Mouse (Mus musculus) forebrain, embryonic 11.5 days (tissue): ENCODE data around the gene Zfp346. TPM values are rescaled to one million over a fixed set of nuclear protein-coding genes. Genes with fewer than 3 reads are reported as not detected.
A peak's percentile ranks its signal among the peaks of the same experiment; 100 is the strongest.

Source experiments
- ATAC-seq: fragments of 200-750 bp; cut with Nextera tagmentation; replicated peaks from 2 replicates; pipeline ENCODE4 v1.8.0; 2017; ENCODE audit warnings: moderate TSS enrichment; ENCODE audit not compliant: low FRiP score
- DNase-seq: peaks from one replicate; pipeline ENCODE4 v3.0.0-alpha.2; 2017; ENCODE audit warnings: low spot score
- H3K27ac ChIP-seq: fragments of 300-500 bp; sonication (generic); 2 replicates; pipeline ENCODE4 v1.5.1; 2014; ENCODE audit warnings: low read depth, low read length
- H3K27me3 ChIP-seq: fragments of 300-500 bp; sonication (generic); 2 replicates; pipeline ENCODE4 v1.6.1; 2014; ENCODE audit warnings: mild to moderate bottlenecking, low read length, mixed read lengths; ENCODE audit not compliant: control insufficient read depth, insufficient read depth
- H3K36me3 ChIP-seq: fragments of 300-500 bp; sonication (generic); 2 replicates; pipeline ENCODE4 v1.6.1; 2014; ENCODE audit warnings: mild to moderate bottlenecking, low read length, moderate library complexity, mixed read lengths; ENCODE audit not compliant: control insufficient read depth, insufficient read depth
- H3K4me1 ChIP-seq: fragments of 300-500 bp; sonication (generic); replicated peaks from 2 replicates; pipeline ENCODE4 v1.6.1; 2014; ENCODE audit warnings: low read length, mixed read lengths; ENCODE audit not compliant: control insufficient read depth, insufficient read depth
- H3K4me2 ChIP-seq: fragments of 300-500 bp; sonication (generic); 2 replicates; pipeline ENCODE4 v1.6.1; 2014; ENCODE audit warnings: low read depth, mild to moderate bottlenecking, low read length, moderate library complexity, mixed read lengths; ENCODE audit not compliant: severe bottlenecking
- H3K4me3 ChIP-seq: fragments of 300-500 bp; sonication (generic); 2 replicates; pipeline ENCODE4 v1.5.1; 2014; ENCODE audit warnings: low read depth, low read length
- H3K9ac ChIP-seq: fragments of 300-500 bp; sonication (generic); 2 replicates; pipeline ENCODE4 v1.6.1; 2014; ENCODE audit warnings: low read length
- H3K9me3 ChIP-seq: fragments of 300-500 bp; sonication (generic); 2 replicates; pipeline ENCODE4 v1.6.1; 2016; ENCODE audit warnings: low read length, mixed read lengths; ENCODE audit not compliant: control insufficient read depth
- WGBS: fragments of 180-500 bp; shearing (Covaris S2); extraction: QIAGEN DNeasy Blood & Tissue Kit; methylation state at CpG from one replicate; pipeline ENCODE4 v1.1.7; 2014; 5-methylcytosine and 5-hydroxymethylcytosine counted together
- polyA plus RNA-seq: library from polyadenylated mRNA; unstranded; fragments of >200 nt; fragmentation: Nextera tagmentation; extraction: Ambion mirVana; gene quantifications from 2 replicates; pipeline ENCODE4 v1.2.1, GENCODE M21; 2014

Gene Zfp346
- polyA plus RNA-seq, 1 experiment from 2014 or later, result 28.0 TPM

DNA sequence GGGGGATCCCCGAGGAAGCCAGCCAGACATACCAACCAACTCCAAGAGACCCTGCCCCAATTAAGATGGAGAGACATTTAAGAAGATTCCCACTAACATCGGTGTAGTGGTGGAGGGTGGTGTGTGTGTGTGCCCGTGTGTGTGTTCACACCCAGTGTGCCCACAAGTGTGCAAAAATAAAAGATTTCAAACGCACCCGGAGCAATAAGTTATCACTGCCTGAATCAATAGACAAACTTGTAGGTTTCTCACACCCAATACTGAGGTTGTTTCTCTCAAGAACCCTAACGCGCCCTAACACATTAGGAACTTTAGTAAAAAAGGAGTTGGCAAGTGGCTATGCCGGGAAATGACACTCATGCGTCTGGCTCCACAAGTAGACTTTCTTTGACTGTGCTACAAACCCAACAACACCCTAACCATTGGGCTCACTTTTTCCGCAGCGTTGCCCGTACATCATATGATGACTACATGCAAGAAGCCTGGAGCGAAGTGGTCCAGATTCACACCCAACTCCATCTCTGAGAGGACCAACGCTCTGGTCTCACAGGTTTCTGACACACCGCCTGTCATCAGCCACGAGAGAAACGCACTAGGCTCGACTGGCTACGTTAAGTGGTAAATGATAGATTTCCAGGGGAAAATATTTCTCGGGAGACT is 5.9 kb upstream of the Zfp346 start:
- Histone ChIP-seq H3K4me2 (peak overlapping the region; percentile 70), H3K9me3 (no peaks in the 10 kb centered on the region), H3K9ac (peak overlapping the region; percentile 91), H3K27me3 (no peaks in the 10 kb centered on the region), H3K27ac (peak overlapping the region; percentile 82; the same call in 1 of the 2 replicates), H3K4me1 (peaks cover 5% of the 10 kb centered on the region; the same call in 1 of the 2 replicates), H3K4me3 (peak overlapping the region; percentile 79), H3K36me3 (no peaks in the 10 kb centered on the region)
- WGBS, result 40% methylated on average over 20 of the region's 20 CpGs
- DNase-seq (peak; percentile 54), ATAC-seq (no peak)

DNA sequence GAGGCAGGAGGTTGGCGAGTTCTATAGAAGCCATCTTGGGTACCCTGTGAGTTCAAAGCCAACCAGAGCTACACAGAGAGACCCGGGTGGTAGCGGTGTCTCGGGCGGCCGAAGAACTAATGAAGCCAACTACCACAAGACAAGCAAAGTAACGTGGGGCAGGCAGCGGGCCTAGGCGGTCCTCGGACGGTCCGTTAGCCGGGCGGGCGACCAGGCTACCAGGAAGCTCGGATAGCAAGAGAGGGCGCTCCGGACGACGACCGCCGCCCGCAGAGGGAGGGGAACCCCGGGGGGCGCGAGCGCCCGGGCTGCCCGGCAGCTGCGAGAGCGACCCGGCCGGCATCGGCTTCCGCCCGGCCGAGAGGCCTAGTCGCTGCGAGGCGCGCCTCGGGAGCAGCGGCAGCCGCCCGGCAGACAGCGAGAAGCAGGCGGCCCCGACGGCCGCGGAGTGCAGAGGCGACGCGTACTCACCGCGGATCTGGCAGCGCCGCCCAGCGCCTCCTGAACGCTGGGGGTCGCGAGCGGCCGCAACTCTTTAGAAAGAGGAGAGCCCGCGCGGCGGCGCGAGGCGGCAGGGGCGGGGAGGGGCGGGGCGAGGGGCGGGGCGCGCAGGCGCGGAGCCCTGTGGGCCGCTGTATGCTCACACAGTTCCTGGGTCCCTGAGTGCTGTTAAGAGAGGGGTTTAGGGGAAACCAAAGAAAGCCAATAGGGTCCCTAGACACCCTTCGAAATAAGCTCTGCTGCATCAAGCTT is 5.2 kb upstream of the Zfp346 start, which contains the start of gene Uimc1:
Gene Uimc1, minus strand, starts transcription at position 575 of the 753 bp plus-strand sequence.
- peak within 1 kb of the TSS; percentile 79 for H3K4me3 ChIP-seq
- H3K9ac ChIP-seq, result peak within 1 kb of the TSS; percentile 91
- H3K27ac ChIP-seq, result peak within 1 kb of the TSS; percentile 82
- H3K27me3 ChIP-seq, result no peaks in the 10 kb centered on the region
- H3K9me3 ChIP-seq, result no peaks in the 10 kb centered on the region
- H3K36me3 ChIP-seq, result no peaks in the 10 kb centered on the region
- peak within 1 kb of the TSS; percentile 70 for H3K4me2 ChIP-seq
- DNase-seq (peak; percentile 95), ATAC-seq (peak; percentile 91)
- H3K4me1 ChIP-seq, result peaks cover 5% of the 10 kb centered on the region; the same call in 1 of the 2 replicates
- under 1% methylated on average over 65 of the region's 81 CpGs for WGBS

GRCm38 (mm10) chr13:55101627-55102026 is 3.5 kb upstream of the Zfp346 start:
- ATAC-seq (no peak), DNase-seq (no peak)
- H3K9ac ChIP-seq, result no peak overlapping the region
- H3K36me3 ChIP-seq, result no peaks in the 10 kb centered on the region
- H3K4me2 ChIP-seq, result no peak overlapping the region
- no peak overlapping the region for H3K4me3 ChIP-seq
- H3K9me3 ChIP-seq, result no peaks in the 10 kb centered on the region
- no peaks in the 10 kb centered on the region for H3K27me3 ChIP-seq
- no peak overlapping the region for H3K27ac ChIP-seq
- 94% methylated on average over 11 of the region's 11 CpGs for WGBS
- peaks cover 8% of the 10 kb centered on the region; the same call in 1 of the 2 replicates for H3K4me1 ChIP-seq

- DNase-seq (no peak), ATAC-seq (no peak)
- Histone ChIP-seq H3K9ac (no peak overlapping the region), H3K27ac (no peak overlapping the region), H3K4me1 (peaks cover 8% of the 10 kb centered on the region; the same call in 1 of the 2 replicates), H3K36me3 (no peaks in the 10 kb centered on the region), H3K4me2 (no peak overlapping the region), H3K4me3 (no peak overlapping the region), H3K27me3 (no peaks in the 10 kb centered on the region), H3K9me3 (no peaks in the 10 kb centered on the region)
- WGBS, result 93% methylated on average over 3 of the region's 3 CpGs
These were observed 2.7 kb upstream of the Zfp346 start for GRCm38 (mm10) chr13:55102366-55102765.

DNA sequence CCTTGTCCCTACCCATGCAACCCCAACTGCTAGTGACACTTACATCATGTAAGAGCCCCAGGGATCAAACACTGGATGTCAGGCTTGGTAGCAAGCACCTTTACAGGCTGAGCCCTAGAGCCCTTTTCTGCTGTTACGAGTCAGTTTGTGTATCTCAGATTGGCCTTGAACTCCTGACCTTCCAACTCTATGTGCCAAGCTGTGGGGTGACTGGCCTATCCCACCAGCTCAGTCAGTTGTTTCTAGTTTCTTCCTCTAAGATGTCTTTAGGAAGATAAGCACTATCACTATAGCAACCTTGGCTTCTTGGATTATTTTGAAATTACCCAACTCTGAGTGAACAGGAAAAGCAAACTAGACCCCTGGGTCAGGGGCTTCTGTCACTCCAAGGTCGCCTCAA is 1.8 kb upstream of the Zfp346 start:
- Histone ChIP-seq H3K4me1 (peaks cover 8% of the 10 kb centered on the region; the same call in 1 of the 2 replicates), H3K9me3 (no peaks in the 10 kb centered on the region), H3K27me3 (no peaks in the 10 kb centered on the region), H3K4me2 (no peak overlapping the region), H3K4me3 (no peak overlapping the region), H3K9ac (no peak overlapping the region), H3K36me3 (no peaks in the 10 kb centered on the region), H3K27ac (no peak overlapping the region)
- WGBS, result 66% methylated on average over 2 of the region's 2 CpGs
- DNase-seq (no peak), ATAC-seq (no peak)

- H3K4me2 ChIP-seq, result peak overlapping the region; percentile 74
- H3K9me3 ChIP-seq, result no peaks in the 10 kb centered on the region
- peak overlapping the region; percentile 85 for H3K4me3 ChIP-seq
- no peaks in the 10 kb centered on the region for H3K36me3 ChIP-seq
- no peak overlapping the region for H3K27ac ChIP-seq
- peak overlapping the region; percentile 87 for H3K9ac ChIP-seq
- DNase-seq (no peak), ATAC-seq (no peak)
- WGBS, result 25% methylated on average over 8 of the region's 8 CpGs
- H3K27me3 ChIP-seq, result no peaks in the 10 kb centered on the region
- H3K4me1 ChIP-seq, result peaks cover 3% of the 10 kb centered on the region; the same call in 1 of the 2 replicates
These were observed 1.0 kb downstream of the Zfp346 start for GRCm38 (mm10) chr13:55105953-55106691.

DNA sequence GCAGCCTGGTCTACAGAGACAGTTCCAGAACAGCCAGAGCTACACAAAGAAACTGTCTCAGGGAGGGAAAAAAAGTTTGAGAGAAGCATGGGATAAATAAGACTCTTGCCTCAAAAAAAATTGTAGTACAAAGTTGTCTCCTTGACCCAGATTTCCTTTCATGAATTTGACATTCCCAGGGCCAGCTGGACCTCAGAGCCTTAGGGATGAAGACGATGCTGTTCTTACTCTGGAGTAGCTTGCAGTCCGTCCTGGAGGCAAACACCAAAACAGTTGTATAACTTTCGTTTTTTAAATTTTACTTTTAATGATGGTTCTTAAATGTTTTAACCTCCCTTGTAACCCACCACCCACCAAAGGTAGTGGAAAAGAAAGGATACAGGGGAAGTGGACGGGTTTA is 2.0 kb downstream of the Zfp346 start:
- no peaks in the 10 kb centered on the region for H3K9me3 ChIP-seq
- no peak overlapping the region for H3K9ac ChIP-seq
- H3K4me3 ChIP-seq, result no peak overlapping the region
- H3K27me3 ChIP-seq, result no peaks in the 10 kb centered on the region
- H3K36me3 ChIP-seq, result no peaks in the 10 kb centered on the region
- ATAC-seq, result no peak
- peaks cover 3% of the 10 kb centered on the region; the same call in 1 of the 2 replicates for H3K4me1 ChIP-seq
- WGBS, result 91% methylated on average over 4 of the region's 4 CpGs
- no peak overlapping the region for H3K4me2 ChIP-seq
- H3K27ac ChIP-seq, result no peak overlapping the region
- DNase-seq, result no peak

DNA sequence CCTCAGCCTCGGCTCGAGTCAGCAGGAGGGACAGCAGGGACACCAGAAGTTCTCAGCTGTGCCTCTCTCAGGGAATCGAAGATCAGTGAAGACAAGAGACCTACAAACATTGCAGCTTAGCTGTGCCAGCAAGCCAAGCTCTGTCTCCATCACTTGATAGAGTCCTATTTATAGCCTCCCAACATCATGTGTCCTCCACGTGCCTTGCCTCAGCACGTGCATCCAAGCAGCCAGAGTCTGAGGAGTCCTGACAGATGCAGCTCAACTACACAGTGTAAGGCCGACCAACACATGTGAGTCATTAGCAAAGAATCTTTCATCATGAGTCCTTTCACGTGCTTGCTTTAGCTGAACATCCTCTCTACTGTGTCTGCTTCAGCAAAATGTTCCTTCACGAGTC is 2.6 kb downstream of the Zfp346 start:
- Histone ChIP-seq H3K9me3 (no peaks in the 10 kb centered on the region), H3K27me3 (no peaks in the 10 kb centered on the region), H3K4me2 (no peak overlapping the region), H3K4me3 (no peak overlapping the region), H3K9ac (no peak overlapping the region), H3K36me3 (no peaks in the 10 kb centered on the region), H3K4me1 (peaks cover 3% of the 10 kb centered on the region; the same call in 1 of the 2 replicates), H3K27ac (no peak overlapping the region)
- ATAC-seq, result no peak
- 91% methylated on average over 8 of the region's 8 CpGs for WGBS
- no peak for DNase-seq
